Mouse (Mus musculus): ENCODE measurements around the gene Cenps. TPM values are rescaled to one million over a fixed set of nuclear protein-coding genes. Genes with fewer than 3 reads are reported as not detected.

The Cenps gene
- polyA plus RNA-seq, 2 experiments = 23.0 to 27.2 TPM

GRCm38 (mm10) chr4:149081528-149081927 lies 55.9 kb downstream of the Cenps start:
- DNase-seq (ENCODE audit: low spot score) = no peak
- H3K36me3 ChIP-seq (ENCODE audit: control insufficient read depth, insufficient read depth, low read length) = no peaks in the 10 kb centered on the region
- ATAC-seq (ENCODE audit: low FRiP score, low read depth) = no peak
- WGBS = 61% methylated on average over 17 of the region's 17 CpGs
- H3K27ac ChIP-seq (replicated peaks; ENCODE audit: low read depth, low read length) = no peak overlapping the region
- no peak overlapping the region for H3K9ac ChIP-seq (ENCODE audit: low read depth, low read length, severe bottlenecking)
- TF ChIP-seq POLR2A (IDR thresholded peaks at IDR 0.05; ENCODE audit: borderline replicate concordance, extremely low read depth, insufficient read depth, insufficient read length) = no peak
- H3K9me3 ChIP-seq (ENCODE audit: control insufficient read depth, low read length) = no peaks in the 10 kb centered on the region
- H3K4me3 ChIP-seq (replicated peaks; ENCODE audit: low read length) = no peak overlapping the region
- peaks cover 10% of the 10 kb centered on the region; the same call in 1 of the 2 replicates for H3K4me1 ChIP-seq (ENCODE audit: control insufficient read depth, insufficient read depth, low read length)
- H3K27me3 ChIP-seq (ENCODE audit: control insufficient read depth, insufficient read depth, low read length) = no peaks in the 10 kb centered on the region
- no peak overlapping the region for H3K4me2 ChIP-seq (replicated peaks; ENCODE audit: low read depth, low read length, severe bottlenecking)

DNA sequence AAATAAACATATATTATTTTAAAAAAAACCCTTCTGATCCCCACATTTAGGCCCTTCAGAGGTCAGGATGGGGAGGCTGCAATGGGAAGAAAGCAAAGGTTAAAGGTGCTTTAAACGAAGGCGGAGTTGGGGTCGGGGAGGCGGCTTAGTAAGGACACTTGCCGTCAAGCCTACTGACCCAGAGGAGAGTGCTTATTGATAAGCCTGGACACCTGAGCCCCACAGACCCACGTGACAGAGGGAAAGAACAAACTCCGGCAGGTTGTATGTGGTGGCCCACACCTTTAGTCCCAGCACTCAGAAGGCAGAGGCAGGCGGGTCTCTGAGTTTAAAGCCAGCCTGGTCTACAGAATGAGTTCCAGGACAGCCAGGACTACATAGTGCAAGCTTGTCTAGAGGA lies 57.3 kb downstream of the Cenps start:
- no peak overlapping the region for H3K4me3 ChIP-seq (replicated peaks; ENCODE audit: low read length)
- H3K9ac ChIP-seq (ENCODE audit: low read depth, low read length, severe bottlenecking) = no peak overlapping the region
- 91% methylated on average over 8 of the region's 8 CpGs for WGBS
- no peak for ATAC-seq (ENCODE audit: low FRiP score, low read depth)
- H3K36me3 ChIP-seq (ENCODE audit: control insufficient read depth, insufficient read depth, low read length) = peaks cover 3% of the 10 kb centered on the region
- no peak for TF ChIP-seq POLR2A (IDR thresholded peaks at IDR 0.05; ENCODE audit: borderline replicate concordance, extremely low read depth, insufficient read depth, insufficient read length)
- DNase-seq (ENCODE audit: low spot score) = no peak
- no peaks in the 10 kb centered on the region for H3K9me3 ChIP-seq (ENCODE audit: control insufficient read depth, low read length)
- H3K4me1 ChIP-seq (ENCODE audit: control insufficient read depth, insufficient read depth, low read length) = peaks cover 10% of the 10 kb centered on the region; the same call in 1 of the 2 replicates
- no peaks in the 10 kb centered on the region for H3K27me3 ChIP-seq (ENCODE audit: control insufficient read depth, insufficient read depth, low read length)
- no peak overlapping the region for H3K4me2 ChIP-seq (replicated peaks; ENCODE audit: low read depth, low read length, severe bottlenecking)
- no peak overlapping the region for H3K27ac ChIP-seq (replicated peaks; ENCODE audit: low read depth, low read length)

DNA sequence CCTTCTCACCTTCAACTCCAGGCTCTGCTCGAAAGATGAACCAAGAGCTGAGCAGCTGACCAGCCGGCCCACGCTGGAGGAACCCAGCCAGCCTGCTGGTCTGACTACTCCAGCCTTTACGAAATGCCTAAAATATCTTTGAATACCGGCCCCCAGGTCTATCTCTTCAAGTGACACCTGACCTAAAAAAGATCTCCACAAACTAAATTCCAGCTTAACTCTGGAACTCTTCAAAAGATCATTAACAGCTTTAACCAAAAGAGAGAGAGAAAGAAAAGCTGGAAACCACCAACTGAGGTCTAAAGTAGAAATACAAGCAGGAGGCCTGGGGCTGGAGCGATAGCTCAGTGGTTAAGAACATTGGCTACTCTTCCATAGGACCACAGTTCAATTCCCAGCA lies 57.8 kb downstream of the Cenps start:
- ATAC-seq (ENCODE audit: low FRiP score, low read depth) (no peak), DNase-seq (ENCODE audit: low spot score) (no peak)
- Histone ChIP-seq H3K4me3 (replicated peaks; ENCODE audit: low read length) (no peak overlapping the region), H3K27ac (replicated peaks; ENCODE audit: low read depth, low read length) (no peak overlapping the region), H3K9me3 (ENCODE audit: control insufficient read depth, low read length) (no peaks in the 10 kb centered on the region), H3K36me3 (ENCODE audit: control insufficient read depth, insufficient read depth, low read length) (peaks cover 8% of the 10 kb centered on the region), H3K4me2 (replicated peaks; ENCODE audit: low read depth, low read length, severe bottlenecking) (no peak overlapping the region), H3K4me1 (ENCODE audit: control insufficient read depth, insufficient read depth, low read length) (peaks cover 10% of the 10 kb centered on the region; the same call in 1 of the 2 replicates), H3K9ac (ENCODE audit: low read depth, low read length, severe bottlenecking) (no peak overlapping the region), H3K27me3 (ENCODE audit: control insufficient read depth, insufficient read depth, low read length) (no peaks in the 10 kb centered on the region)
- WGBS = 76% methylated on average over 6 of the region's 6 CpGs
- no peak for TF ChIP-seq POLR2A (IDR thresholded peaks at IDR 0.05; ENCODE audit: borderline replicate concordance, extremely low read depth, insufficient read depth, insufficient read length)

- DNase-seq (ENCODE audit: low spot score) (no peak), ATAC-seq (ENCODE audit: low FRiP score, low read depth) (no peak)
- Histone ChIP-seq H3K36me3 (ENCODE audit: control insufficient read depth, insufficient read depth, low read length) (peaks cover 11% of the 10 kb centered on the region), H3K27me3 (ENCODE audit: control insufficient read depth, insufficient read depth, low read length) (no peaks in the 10 kb centered on the region), H3K4me1 (ENCODE audit: control insufficient read depth, insufficient read depth, low read length) (peaks cover 10% of the 10 kb centered on the region; the same call in 1 of the 2 replicates), H3K27ac (replicated peaks; ENCODE audit: low read depth, low read length) (no peak overlapping the region), H3K4me3 (replicated peaks; ENCODE audit: low read length) (no peak overlapping the region), H3K9ac (ENCODE audit: low read depth, low read length, severe bottlenecking) (no peak overlapping the region), H3K4me2 (replicated peaks; ENCODE audit: low read depth, low read length, severe bottlenecking) (no peak overlapping the region), H3K9me3 (ENCODE audit: control insufficient read depth, low read length) (no peaks in the 10 kb centered on the region)
- no peak for TF ChIP-seq POLR2A (IDR thresholded peaks at IDR 0.05; ENCODE audit: borderline replicate concordance, extremely low read depth, insufficient read depth, insufficient read length)
- WGBS = 66% methylated on average over 4 of the region's 4 CpGs
These were observed 59.2 kb downstream of the Cenps start for GRCm38 (mm10) chr4:149078261-149078660.

Other genes with a start within 250 kb of the Cenps start
- gene Pex14, start 37.8 kb downstream of the Cenps start, polyA plus RNA-seq (2012; rRNA removed) = 32.3 and 34.4 TPM in 2 replicates
- gene Pex14, start 37.8 kb downstream of the Cenps start, polyA plus RNA-seq (2014; fragmentation: Nextera tagmentation; extraction: Ambion mirVana) = 37.3 and 39.7 TPM in 2 replicates
- gene Dffa, start 33.5 kb downstream of the Cenps start, polyA plus RNA-seq (2012; rRNA removed) = 31.9 and 33.6 TPM in 2 replicates
- gene Dffa, start 33.5 kb downstream of the Cenps start, polyA plus RNA-seq (2014; fragmentation: Nextera tagmentation; extraction: Ambion mirVana) = 27.0 and 27.6 TPM in 2 replicates
- gene Cort, start 10.9 kb downstream of the Cenps start, polyA plus RNA-seq (2012; rRNA removed) = 0.23 and 0.26 TPM in 2 replicates
- gene Cort, start 10.9 kb downstream of the Cenps start, polyA plus RNA-seq (2014; fragmentation: Nextera tagmentation; extraction: Ambion mirVana) = 0.32 and 0.59 TPM in 2 replicates
- gene Pgd, start 29.1 kb upstream of the Cenps start, polyA plus RNA-seq (2012; rRNA removed) = 99.0 and 109 TPM in 2 replicates
- 41.2 and 41.9 TPM in 2 replicates for gene Pgd, start 29.1 kb upstream of the Cenps start, polyA plus RNA-seq (2014; fragmentation: Nextera tagmentation; extraction: Ambion mirVana)
- gene Kif1b, start 170.1 kb upstream of the Cenps start, polyA plus RNA-seq (2012; rRNA removed) = 35.0 and 41.6 TPM in 2 replicates
- gene Kif1b, start 170.1 kb upstream of the Cenps start, polyA plus RNA-seq (2014; fragmentation: Nextera tagmentation; extraction: Ambion mirVana) = 47.6 and 50.3 TPM in 2 replicates

Measured in limb, embryonic 14.5 days (tissue).